Mouse (Mus musculus) layer of hippocampus, postnatal 10 days (tissue): Measurements from ENCODE around the gene Kdm6b. TPM values are rescaled to one million over a fixed set of nuclear protein-coding genes. Genes with fewer than 3 reads are reported as not detected.

ENCODE experiments used
- DNase-seq, 2 experiments: peaks; one replicate each; pipeline ENCODE4 v3.0.0; 2021; ENCODE audit warnings: low spot score in 2 of 2
- total RNA-seq, 2 experiments: library from RNA; stranded (reverse); gene quantifications; 2 replicates each; pipeline ENCODE4 v1.2.3; 2021

Kdm6b gene
- total RNA-seq, 2 experiments from 2014 or later, result 47.0 to 50.5 TPM

GRCm38 (mm10) chr11:69419813-69420553 lies 6.5 kb upstream of the Kdm6b start:
- DNase-seq, result peak in 1 of 2 experiments; percentile 40

- DNase-seq, result peak in 1 of 2 experiments; percentile 63
Measured at GRCm38 (mm10) chr11:69419443-69419812, 6.0 kb upstream of the Kdm6b start.

DNA sequence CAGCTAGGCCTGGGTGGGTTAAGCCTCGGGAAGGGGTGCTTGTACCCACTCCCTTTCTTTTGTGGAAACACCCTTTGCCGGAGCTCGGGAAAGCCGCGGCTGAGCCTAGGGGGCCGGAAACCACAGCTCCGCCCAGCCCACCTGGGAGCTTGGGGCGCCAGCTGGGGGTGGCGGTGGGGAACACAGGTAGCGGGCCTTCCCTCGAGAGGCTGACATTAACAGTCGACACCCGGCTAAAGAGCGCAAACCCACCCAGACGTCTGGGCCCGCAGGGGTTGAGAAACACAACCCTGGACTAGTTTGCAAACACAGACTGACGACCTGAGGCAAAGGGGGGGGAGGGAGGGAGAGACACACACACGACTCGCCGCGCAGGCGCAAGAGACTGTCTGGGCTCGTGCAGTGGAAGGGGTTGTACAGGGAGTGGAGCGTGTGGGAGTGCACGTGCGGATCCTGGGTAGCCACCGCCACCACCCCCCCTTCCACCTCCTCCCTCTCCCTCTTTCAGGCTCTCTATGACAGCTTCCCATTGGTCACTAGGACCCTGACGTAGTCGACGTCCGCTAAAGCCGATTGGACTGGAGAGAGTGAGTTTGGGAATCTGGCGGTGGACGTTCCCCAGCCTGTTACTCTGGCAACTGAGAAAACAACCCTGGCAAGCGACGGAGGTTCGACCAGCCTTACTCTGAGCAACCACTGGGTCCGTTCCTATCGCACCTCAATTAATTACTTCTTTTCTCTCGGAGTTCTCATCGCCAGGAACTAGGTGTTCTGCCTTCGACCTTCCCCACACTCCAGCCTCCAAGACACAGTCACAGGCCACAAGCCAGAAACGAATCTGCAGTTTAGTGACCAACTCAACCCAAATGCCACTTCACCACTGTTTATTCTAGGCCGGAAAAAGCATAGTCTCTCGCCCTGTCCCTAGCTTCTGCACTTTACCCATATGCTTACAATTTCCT lies 5.3 kb upstream of the Kdm6b start:
- peak; percentile 80 to 88 for DNase-seq

DNA sequence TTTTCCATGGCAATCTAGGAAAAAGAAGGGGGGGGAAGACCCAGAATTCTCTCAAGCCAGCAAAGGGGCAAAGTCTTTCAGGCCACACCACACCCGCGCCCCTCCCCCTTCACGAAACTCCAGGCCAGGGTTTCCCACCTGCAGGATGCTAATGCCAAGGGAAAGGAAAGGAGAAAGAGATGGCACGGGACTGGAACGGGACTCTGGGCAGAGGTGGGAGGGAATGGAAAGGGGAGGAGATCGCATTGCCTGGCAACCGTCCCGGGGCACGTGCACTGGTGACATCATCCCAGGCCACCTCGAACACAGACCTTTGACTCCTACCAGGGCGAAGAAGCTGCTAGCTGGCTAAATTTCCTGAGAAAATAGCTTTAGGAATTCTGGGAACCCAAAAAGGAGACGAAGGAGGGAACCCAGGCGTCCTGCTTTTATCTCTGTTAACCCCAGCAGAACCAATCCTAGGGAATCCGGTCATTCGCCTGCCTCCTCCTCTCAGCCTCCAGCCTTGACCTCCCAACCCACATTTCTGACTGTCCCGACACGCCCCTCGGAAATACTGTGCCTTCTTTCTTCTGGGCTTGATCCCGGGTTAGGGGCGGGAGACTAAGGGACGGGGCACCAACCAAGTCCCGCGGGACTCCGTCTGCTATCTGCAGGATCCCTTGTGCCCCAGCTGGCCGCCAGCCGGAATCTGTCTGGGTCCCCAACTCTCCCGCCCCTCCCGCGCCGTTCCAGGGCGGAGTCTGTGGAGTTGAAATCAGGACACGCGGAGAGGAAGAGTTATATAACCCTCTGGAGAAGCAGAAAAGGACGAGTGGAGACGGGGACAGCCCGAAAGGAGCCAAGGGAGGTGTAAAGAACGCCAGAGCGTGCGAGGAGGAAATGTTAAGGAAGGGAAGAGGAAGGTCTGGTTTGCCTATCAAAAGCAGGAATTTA lies 4.2 kb upstream of the Kdm6b start:
- DNase-seq, result peak; percentile 96 to 97

- no peak for DNase-seq
Measured at GRCm38 (mm10) chr11:69416921-69417448, 3.5 kb upstream of the Kdm6b start.

DNA sequence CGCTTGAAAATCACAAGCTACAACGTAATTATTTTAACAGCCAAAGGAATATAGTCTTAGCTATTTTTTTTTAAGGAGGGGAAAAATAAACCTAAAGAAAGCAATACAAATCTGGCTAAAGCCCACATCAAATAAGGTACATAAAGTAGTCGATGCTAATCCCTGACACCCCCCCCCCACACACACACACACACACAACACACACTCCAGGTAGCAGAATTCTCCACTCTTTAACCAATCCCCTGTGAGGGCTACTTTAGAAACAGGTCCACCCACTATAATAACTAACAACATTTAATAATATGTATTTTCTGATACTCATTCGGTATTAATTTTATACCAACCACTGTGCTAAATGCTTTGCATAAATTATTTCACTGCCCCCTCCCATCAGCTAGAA lies 3.0 kb upstream of the Kdm6b start:
- no peak for DNase-seq

GRCm38 (mm10) chr11:69415668-69416451 lies 2.4 kb upstream of the Kdm6b start:
- peak; percentile 70 to 74 for DNase-seq

DNA sequence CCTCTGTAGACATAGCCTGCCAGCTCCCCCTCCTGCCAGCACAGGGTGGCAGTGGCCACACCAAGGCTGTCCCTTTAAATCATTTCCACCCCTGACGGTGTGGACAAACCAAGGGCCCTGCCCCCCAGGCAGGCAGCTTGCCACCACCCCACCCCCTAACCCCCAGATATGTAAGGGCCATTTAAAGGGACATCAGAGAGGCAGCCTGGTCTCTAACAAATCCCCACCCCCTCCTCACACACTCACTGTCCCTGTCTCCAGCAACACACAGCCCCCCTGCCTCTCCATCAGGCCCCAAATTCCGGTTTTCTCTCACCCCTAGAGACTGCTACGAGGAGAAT lies 1.8 kb upstream of the Kdm6b start:
- DNase-seq, result peak in 1 of 2 experiments; percentile 69

DNA sequence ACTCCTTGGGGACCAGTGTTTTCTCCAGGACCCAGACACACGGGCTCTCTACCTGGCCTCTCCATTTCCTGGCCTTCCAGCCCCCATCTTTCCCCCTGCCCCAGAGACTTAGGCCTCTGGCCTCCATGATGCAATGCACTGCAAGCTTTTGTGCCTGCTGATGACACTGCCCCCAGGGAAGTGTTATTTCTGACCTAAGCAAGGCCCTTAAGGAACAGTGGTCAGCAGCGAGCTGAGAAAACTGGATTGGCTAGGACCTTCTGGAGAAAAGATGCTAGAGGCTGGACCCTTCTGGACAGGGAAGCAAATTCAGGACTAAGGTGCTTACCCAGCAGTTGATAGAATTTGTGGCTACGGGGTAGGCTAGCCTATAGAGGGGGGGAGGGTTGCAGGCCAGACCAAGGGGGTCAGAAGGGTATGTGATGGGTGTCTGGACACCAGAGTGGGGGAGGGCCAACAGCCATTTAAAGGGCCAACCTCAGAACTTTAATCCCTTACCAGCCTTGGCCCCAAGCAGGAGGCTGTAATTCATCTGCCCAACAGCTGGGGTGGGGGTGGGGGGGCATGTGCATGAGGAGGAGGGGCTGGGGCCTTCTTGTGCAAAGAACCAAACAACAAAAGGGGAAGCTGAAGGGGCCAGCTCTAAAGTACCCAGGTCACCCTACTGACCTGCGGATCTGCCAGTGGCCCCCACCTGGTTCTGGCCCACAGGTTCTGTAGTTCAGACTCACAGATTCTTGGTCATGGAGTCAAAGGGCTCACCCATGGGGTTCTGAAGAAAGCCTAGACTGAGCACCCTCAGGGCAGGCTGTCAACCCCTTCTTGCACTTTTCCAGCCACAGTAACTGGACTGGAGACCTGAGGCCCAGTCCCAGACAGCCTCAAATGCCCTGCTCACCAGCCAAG lies 1.2 kb upstream of the Kdm6b start:
- DNase-seq, result no peak

- DNase-seq, result no peak
Measured at GRCm38 (mm10) chr11:69412548-69412947, 927 bp downstream of the Kdm6b start.

DNA sequence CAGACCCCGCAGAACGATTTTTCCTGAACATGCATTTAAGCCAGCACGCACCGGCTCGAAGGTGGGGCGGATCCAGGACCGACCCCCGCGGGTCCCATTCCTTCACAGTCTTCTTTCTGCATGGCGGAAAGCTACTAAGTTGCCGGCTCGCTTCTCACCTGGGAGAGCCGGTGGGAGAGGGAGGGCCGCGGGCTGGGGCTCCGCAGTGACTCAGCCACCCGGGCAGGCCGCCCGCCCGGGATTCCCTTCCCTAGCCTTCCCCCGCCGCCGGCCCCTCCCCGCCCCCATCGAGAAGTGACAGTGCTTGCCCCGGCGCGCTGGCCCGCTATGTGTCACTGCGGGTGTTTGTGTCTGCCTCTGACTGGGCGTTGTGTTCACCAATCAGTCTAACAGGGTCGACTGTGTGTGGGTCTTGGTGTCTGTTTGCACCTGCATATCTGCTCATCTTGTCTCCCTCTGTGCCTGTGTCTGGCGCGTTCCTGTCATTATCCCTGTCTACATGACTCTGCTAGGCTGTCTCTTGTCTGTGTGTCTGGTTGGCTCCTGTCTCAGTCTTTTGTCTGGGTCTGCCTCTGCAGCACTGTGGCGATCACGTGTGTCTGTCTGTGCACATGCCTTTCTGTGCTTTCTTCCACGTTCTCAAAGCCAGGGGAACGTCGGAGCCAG lies 1.8 kb downstream of the Kdm6b start:
- DNase-seq, result peak in 1 of 2 experiments; percentile 71

DNA sequence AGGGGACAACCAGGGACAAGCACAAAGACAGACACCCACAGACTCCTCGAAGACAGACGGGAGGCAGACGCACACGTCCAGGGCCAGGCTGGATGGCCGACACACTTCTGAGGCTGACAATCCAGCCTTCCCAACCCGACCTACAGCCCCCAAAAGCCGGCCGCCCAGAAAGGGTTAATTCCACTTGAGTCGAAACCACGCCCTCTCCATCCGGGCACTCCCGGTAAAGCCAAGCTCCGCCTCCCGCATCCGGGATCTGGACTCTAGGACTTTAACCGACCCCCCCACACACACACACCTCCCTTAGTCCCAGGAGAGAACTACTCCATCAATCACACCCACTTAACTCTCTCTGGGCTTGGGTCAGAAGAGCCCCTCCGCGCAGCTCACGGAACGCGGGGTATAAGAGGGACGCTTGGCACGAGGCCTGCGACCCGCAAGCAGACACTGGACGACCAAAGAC lies 2.4 kb downstream of the Kdm6b start:
- peak; percentile 97 for DNase-seq

DNA sequence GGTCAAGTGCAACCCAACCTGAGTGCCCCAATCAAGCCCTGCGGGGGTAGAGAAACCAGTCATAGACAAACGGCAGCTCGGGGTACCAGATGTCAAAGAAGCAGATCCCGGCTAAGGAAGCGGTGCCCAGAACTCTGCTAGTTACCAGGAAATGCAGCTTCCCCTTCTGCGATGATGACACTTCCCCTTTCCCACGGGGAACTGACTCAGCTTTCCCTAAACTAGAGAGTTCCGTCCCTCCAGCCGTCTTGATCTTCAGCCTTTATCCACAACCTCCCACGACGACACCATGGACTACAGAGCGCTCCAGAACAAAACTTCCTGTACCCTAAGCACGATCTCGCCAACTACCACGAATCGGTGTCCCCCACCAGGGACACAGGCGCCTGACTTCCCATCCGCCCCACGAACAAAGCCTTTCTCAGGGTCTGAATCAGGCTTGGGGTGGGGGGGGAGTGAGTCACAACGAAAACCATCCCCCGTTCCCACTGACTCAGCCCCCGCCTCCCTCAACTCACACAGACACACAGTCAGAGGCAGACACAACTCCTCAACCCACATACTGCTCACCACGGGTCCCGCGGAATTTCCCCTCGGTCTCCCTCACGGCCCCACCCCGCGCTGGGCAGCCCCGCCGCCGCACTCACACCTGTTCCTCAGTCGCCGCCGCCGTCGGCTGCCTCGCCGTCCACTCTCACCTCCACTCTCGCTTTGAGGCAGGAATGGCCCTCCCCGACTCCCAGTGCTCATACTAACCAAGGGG lies 3.0 kb downstream of the Kdm6b start:
- peak; percentile 63 to 67 for DNase-seq

GRCm38 (mm10) chr11:69410045-69410309 lies 3.5 kb downstream of the Kdm6b start:
- no peak for DNase-seq

DNA sequence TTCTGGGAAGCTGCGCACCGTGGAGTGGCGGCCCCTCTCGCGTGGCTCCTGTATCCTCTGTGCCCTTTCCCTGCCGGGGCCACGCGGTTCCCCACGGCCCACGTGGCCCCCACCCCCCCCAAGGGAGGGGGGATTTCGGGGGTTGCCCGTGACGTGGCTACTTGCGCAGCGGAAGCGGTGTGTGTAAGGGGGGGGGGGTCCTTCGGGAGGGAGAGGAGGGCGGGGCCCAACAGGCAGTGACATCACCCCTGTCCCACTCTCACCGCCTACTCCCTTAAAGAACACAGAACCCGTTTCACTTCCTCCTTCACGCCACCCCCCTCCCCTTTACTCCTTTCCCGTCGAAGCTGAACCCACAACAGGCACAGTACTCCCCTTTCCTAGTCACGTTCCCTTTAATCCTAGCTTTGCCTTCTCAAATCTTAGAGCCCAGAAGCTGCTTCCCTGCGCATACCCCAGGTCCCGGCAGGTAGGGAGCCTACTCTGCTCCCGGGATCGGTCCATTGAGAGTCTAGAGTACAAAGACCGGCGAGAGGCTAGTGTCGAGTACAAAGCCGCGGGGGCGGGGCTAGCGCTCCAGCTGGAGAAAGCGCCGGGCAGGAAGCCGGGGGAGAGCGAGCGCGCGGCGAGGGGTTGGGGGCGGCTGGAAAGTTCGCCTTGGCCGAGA lies 4.0 kb downstream of the Kdm6b start:
- peak; percentile 82 to 84 for DNase-seq

DNA sequence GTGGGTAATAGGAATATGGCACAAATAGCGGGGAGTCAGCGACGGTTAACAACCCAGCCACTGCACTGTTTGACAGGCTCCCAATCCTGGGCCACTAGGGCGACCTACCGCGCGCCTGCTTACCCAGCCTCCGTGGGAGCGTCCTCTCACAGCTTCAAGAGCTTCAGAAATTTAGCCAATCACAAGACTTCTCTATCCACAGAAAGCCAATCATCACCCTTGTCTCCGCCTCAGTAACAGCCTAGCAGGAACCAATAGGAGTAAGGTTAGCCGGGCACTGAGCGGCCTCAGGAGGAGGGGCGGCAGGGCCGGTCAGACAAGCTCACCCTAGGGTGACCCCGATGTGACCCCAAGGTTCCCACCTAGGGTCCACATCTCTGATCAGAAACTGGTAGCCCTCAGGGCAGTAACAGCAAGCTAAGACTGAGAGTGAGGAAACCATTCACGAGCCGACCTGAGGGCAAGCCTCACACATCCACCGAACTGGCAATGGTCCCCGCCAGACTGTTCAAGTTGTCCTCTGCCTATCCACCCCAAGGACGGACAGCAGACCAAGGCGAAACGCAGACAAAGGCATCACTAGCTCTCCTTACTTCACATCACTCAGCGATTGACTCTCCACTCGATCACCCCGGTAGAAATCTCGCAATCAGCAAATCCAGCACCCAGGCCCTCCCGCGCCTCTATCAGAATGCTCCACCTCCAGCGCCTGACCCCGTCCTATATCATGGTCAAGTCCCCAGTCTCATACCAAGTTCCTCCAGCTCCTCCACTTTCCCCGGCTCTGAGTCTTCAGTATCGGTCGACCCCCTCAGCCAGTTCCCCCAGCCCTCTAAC lies 4.7 kb downstream of the Kdm6b start:
- peak; percentile 71 to 81 for DNase-seq

DNA sequence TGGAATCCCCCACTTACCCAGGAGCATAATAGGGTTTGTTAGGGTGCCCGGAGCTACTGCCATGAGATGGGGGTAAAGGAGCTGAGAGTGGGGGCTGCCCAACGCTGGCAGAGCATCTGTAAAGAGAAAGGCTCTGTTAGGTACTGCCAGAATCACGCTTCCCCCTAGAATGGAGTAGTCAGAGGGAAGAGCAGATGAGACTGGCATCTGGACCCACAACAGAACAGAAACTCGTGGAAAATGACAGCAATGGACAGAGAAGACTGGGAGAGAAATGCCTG lies 5.8 kb downstream of the Kdm6b start:
- no peak for DNase-seq
